Mouse (Mus musculus) olfactory bulb, adult 2 months (tissue): Measurements from ENCODE around the gene Picalm.

Experiments
- CTCF ChIP-seq: fragments of 200-500 bp; IDR thresholded peaks from 2 replicates; pipeline ENCODE4 v1.5.1; 2012; ENCODE audit warnings: low read depth, mild to moderate bottlenecking, low read length, moderate library complexity; ENCODE audit not compliant: insufficient read depth
- POLR2A ChIP-seq: fragments of 200-500 bp; IDR thresholded peaks from 2 replicates; pipeline ENCODE4 v1.6.1; 2012; ENCODE audit warnings: mild to moderate bottlenecking, low read depth, low read length, moderate library complexity; ENCODE audit not compliant: insufficient read depth

DNA sequence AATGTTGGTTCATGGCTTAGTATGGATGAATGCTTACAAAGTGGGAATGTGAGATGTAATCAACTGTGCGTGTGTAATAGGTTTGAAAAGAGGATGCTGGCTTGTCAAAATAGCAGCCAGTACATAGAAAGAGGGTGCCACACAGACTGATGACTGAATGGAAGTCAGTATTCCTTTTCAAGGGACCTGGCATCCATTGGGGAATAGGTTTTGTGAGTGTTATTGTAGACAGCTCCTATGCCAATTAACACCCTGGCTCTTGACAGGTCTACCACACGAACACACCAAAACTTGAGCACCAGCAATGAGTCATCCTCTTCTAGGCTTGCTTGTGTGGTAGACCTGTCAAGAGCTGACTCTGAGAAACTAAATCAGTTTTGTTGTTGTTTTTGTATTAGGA lies 45.6 kb downstream of the Picalm start:
- TF ChIP-seq CTCF = no peak
- no peak for TF ChIP-seq POLR2A
